Mouse (Mus musculus): ENCODE data around the gene Tnrc18. TPM values are rescaled to one million over a fixed set of nuclear protein-coding genes. Genes with fewer than 3 reads are reported as not detected.
A peak's percentile ranks its signal among the peaks of the same experiment; 100 is the strongest.

Tnrc18 gene
- polyA plus RNA-seq, 1 experiment from 2014 or later: 40.4 TPM

GRCm38 (mm10) chr5:142803746-142804145 is 13.7 kb downstream of the Tnrc18 start:
- Histone ChIP-seq H3K9ac (no peak overlapping the region), H3K4me1 (ENCODE audit: insufficient read depth) (peaks cover 5% of the 10 kb centered on the region; the same call in 1 of the 2 replicates), H3K4me2 (no peak overlapping the region), H3K4me3 (ENCODE audit: low read depth, low read length) (no peak overlapping the region), H3K27me3 (ENCODE audit: insufficient read depth, low read length) (no peaks in the 10 kb centered on the region), H3K36me3 (ENCODE audit: insufficient read depth) (peaks cover 41% of the 10 kb centered on the region), H3K9me3 (ENCODE audit: low read depth, low read length) (no peaks in the 10 kb centered on the region), H3K27ac (ENCODE audit: low read depth) (no peak overlapping the region)
- ATAC-seq (ENCODE audit: insufficient read depth) (no peak), DNase-seq (no peak)
- 79% methylated on average over 1 of the region's 1 CpGs for WGBS
- TF ChIP-seq CTCF (IDR thresholded peaks at IDR 0.05; ENCODE audit: low read depth): no peak

GRCm38 (mm10) chr5:142802884-142803283 is 14.6 kb downstream of the Tnrc18 start:
- Histone ChIP-seq H3K4me2 (no peak overlapping the region), H3K4me3 (ENCODE audit: low read depth, low read length) (no peak overlapping the region), H3K27ac (ENCODE audit: low read depth) (no peak overlapping the region), H3K9ac (no peak overlapping the region), H3K36me3 (ENCODE audit: insufficient read depth) (peaks cover 37% of the 10 kb centered on the region), H3K9me3 (ENCODE audit: low read depth, low read length) (no peaks in the 10 kb centered on the region), H3K4me1 (ENCODE audit: insufficient read depth) (peaks cover 5% of the 10 kb centered on the region; the same call in 1 of the 2 replicates), H3K27me3 (ENCODE audit: insufficient read depth, low read length) (no peaks in the 10 kb centered on the region)
- ATAC-seq (ENCODE audit: insufficient read depth) (no peak), DNase-seq (no peak)
- 66% methylated on average over 4 of the region's 4 CpGs for WGBS
- TF ChIP-seq CTCF (IDR thresholded peaks at IDR 0.05; ENCODE audit: low read depth): no peak

- Histone ChIP-seq H3K36me3 (ENCODE audit: insufficient read depth) (peaks cover 32% of the 10 kb centered on the region), H3K9me3 (ENCODE audit: low read depth, low read length) (no peaks in the 10 kb centered on the region), H3K4me1 (ENCODE audit: insufficient read depth) (peaks cover 5% of the 10 kb centered on the region; the same call in 1 of the 2 replicates), H3K9ac (no peak overlapping the region), H3K27ac (ENCODE audit: low read depth) (peak overlapping the region; percentile 21; the same call in 1 of the 2 replicates), H3K27me3 (ENCODE audit: insufficient read depth, low read length) (no peaks in the 10 kb centered on the region), H3K4me2 (no peak overlapping the region), H3K4me3 (ENCODE audit: low read depth, low read length) (no peak overlapping the region)
- no peak for DNase-seq
- WGBS: 64% methylated on average over 2 of the region's 2 CpGs
- no peak for TF ChIP-seq CTCF (IDR thresholded peaks at IDR 0.05; ENCODE audit: low read depth)
- no peak for ATAC-seq (ENCODE audit: insufficient read depth)
Measured at GRCm38 (mm10) chr5:142801977-142802376, 15.5 kb downstream of the Tnrc18 start.

- H3K4me3 ChIP-seq (ENCODE audit: low read depth, low read length): no peak overlapping the region
- WGBS: 51% methylated on average over 6 of the region's 6 CpGs
- TF ChIP-seq CTCF (IDR thresholded peaks at IDR 0.05; ENCODE audit: low read depth): no peak
- no peak overlapping the region for H3K4me2 ChIP-seq
- H3K27me3 ChIP-seq (ENCODE audit: insufficient read depth, low read length): no peaks in the 10 kb centered on the region
- ATAC-seq (ENCODE audit: insufficient read depth) (no peak), DNase-seq (no peak)
- no peak overlapping the region for H3K27ac ChIP-seq (ENCODE audit: low read depth)
- H3K36me3 ChIP-seq (ENCODE audit: insufficient read depth): peaks cover 24% of the 10 kb centered on the region; the same call in 1 of the 2 replicates
- H3K9me3 ChIP-seq (ENCODE audit: low read depth, low read length): no peaks in the 10 kb centered on the region
- H3K4me1 ChIP-seq (ENCODE audit: insufficient read depth): peaks cover 5% of the 10 kb centered on the region; the same call in 1 of the 2 replicates
- H3K9ac ChIP-seq: no peak overlapping the region
Measured at GRCm38 (mm10) chr5:142800656-142801055, 16.8 kb downstream of the Tnrc18 start.

- Histone ChIP-seq H3K9me3 (ENCODE audit: low read depth, low read length) (no peaks in the 10 kb centered on the region), H3K27me3 (ENCODE audit: insufficient read depth, low read length) (no peaks in the 10 kb centered on the region), H3K4me1 (ENCODE audit: insufficient read depth) (peaks cover 5% of the 10 kb centered on the region; the same call in 1 of the 2 replicates), H3K4me3 (ENCODE audit: low read depth, low read length) (no peak overlapping the region), H3K9ac (no peak overlapping the region), H3K36me3 (ENCODE audit: insufficient read depth) (peaks cover 24% of the 10 kb centered on the region; the same call in 1 of the 2 replicates), H3K4me2 (0 out of 2 replicates have a peak overlapping the region, but pooled peaks have one; percentile 8), H3K27ac (ENCODE audit: low read depth) (no peak overlapping the region)
- DNase-seq (no peak), ATAC-seq (ENCODE audit: insufficient read depth) (no peak)
- 48% methylated on average over 8 of the region's 8 CpGs for WGBS
- no peak for TF ChIP-seq CTCF (IDR thresholded peaks at IDR 0.05; ENCODE audit: low read depth)
Measured at GRCm38 (mm10) chr5:142800198-142800597, 17.3 kb downstream of the Tnrc18 start.

GRCm38 (mm10) chr5:142799259-142799658 is 18.2 kb downstream of the Tnrc18 start:
- Histone ChIP-seq H3K27ac (ENCODE audit: low read depth) (no peak overlapping the region), H3K4me2 (no peak overlapping the region), H3K9ac (no peak overlapping the region), H3K9me3 (ENCODE audit: low read depth, low read length) (no peaks in the 10 kb centered on the region), H3K4me1 (ENCODE audit: insufficient read depth) (peaks cover 5% of the 10 kb centered on the region; the same call in 1 of the 2 replicates), H3K27me3 (ENCODE audit: insufficient read depth, low read length) (no peaks in the 10 kb centered on the region), H3K4me3 (ENCODE audit: low read depth, low read length) (no peak overlapping the region), H3K36me3 (ENCODE audit: insufficient read depth) (peaks cover 24% of the 10 kb centered on the region; the same call in 1 of the 2 replicates)
- DNase-seq: no peak
- no peak for TF ChIP-seq CTCF (IDR thresholded peaks at IDR 0.05; ENCODE audit: low read depth)
- 70% methylated on average over 4 of the region's 4 CpGs for WGBS
- no peak for ATAC-seq (ENCODE audit: insufficient read depth)

- Histone ChIP-seq H3K27ac (ENCODE audit: low read depth) (no peak overlapping the region), H3K36me3 (ENCODE audit: insufficient read depth) (peaks cover 21% of the 10 kb centered on the region; the same call in 1 of the 2 replicates), H3K4me1 (ENCODE audit: insufficient read depth) (peaks cover 5% of the 10 kb centered on the region; the same call in 1 of the 2 replicates), H3K9me3 (ENCODE audit: low read depth, low read length) (no peaks in the 10 kb centered on the region), H3K9ac (no peak overlapping the region), H3K27me3 (ENCODE audit: insufficient read depth, low read length) (no peaks in the 10 kb centered on the region), H3K4me3 (ENCODE audit: low read depth, low read length) (no peak overlapping the region), H3K4me2 (no peak overlapping the region)
- ATAC-seq (ENCODE audit: insufficient read depth): no peak
- TF ChIP-seq CTCF (IDR thresholded peaks at IDR 0.05; ENCODE audit: low read depth): no peak
- WGBS: 67% methylated on average over 12 of the region's 12 CpGs
- no peak for DNase-seq
Measured at GRCm38 (mm10) chr5:142798190-142798589, 19.3 kb downstream of the Tnrc18 start.
